Mouse (Mus musculus) heart, embryonic 14.5 days (tissue): ENCODE data around the gene Mipep. TPM values are rescaled to one million over a fixed set of nuclear protein-coding genes. Genes with fewer than 3 reads are reported as not detected.

Experiments used
- ATAC-seq: fragments of 200-750 bp; cut with Nextera tagmentation; 2 replicates; pipeline ENCODE4 v1.8.0; 2017; ENCODE audit warnings: low read depth, moderate TSS enrichment; ENCODE audit not compliant: insufficient number of reproducible peaks, insufficient read depth, low FRiP score
- H3K27ac ChIP-seq, 2 experiments: fragments of 200-500 bp in 1 of 2; fragments of 300-500 bp in 1 of 2; sonication (generic) in 1 of 2; replicated peaks in 1 of 2; 2 replicates each; pipeline ENCODE4 v1.5.1; 2012 to 2014; ENCODE audit warnings: low read depth in 2 of 2, low read length in 2 of 2, control low read depth in 1 of 2, mild to moderate bottlenecking in 1 of 2, mixed read lengths in 1 of 2; ENCODE audit not compliant: control insufficient read depth in 1 of 2, insufficient read depth in 1 of 2
- H3K27me3 ChIP-seq: fragments of 300-500 bp; sonication (generic); 2 replicates; pipeline ENCODE4 v1.6.1; 2014; ENCODE audit warnings: mild to moderate bottlenecking, low read length, control low read depth; ENCODE audit not compliant: control insufficient read depth, insufficient read depth
- H3K36me3 ChIP-seq: fragments of 300-500 bp; sonication (generic); 2 replicates; pipeline ENCODE4 v1.6.1; 2014; ENCODE audit warnings: mild to moderate bottlenecking, control low read depth, low read length, mixed read lengths; ENCODE audit not compliant: control insufficient read depth, insufficient read depth
- H3K4me1 ChIP-seq, 2 experiments: fragments of 200-500 bp in 1 of 2; fragments of 300-500 bp in 1 of 2; sonication (generic) in 1 of 2; 2 replicates each; pipeline ENCODE4 v1.6.1; 2012 to 2014; ENCODE audit warnings: low read length in 2 of 2, control low read depth in 1 of 2, mixed read lengths in 1 of 2; ENCODE audit not compliant: control insufficient read depth in 2 of 2, insufficient read depth in 2 of 2
- H3K4me2 ChIP-seq: fragments of 300-500 bp; sonication (generic); 2 replicates; pipeline ENCODE4 v1.6.1; 2014; ENCODE audit warnings: mild to moderate bottlenecking, low read length
- H3K4me3 ChIP-seq, 2 experiments: fragments of 200-500 bp in 1 of 2; fragments of 300-500 bp in 1 of 2; sonication (generic) in 1 of 2; 2 replicates each; pipeline ENCODE4 v1.5.1; 2012 to 2014; ENCODE audit warnings: low read length in 2 of 2, mild to moderate bottlenecking in 2 of 2, control low read depth in 1 of 2, low read depth in 1 of 2, moderate library complexity in 1 of 2; ENCODE audit not compliant: control insufficient read depth in 1 of 2, insufficient read depth in 1 of 2
- H3K9ac ChIP-seq: fragments of 300-500 bp; sonication (generic); 2 replicates; pipeline ENCODE4 v1.6.1; 2014; ENCODE audit warnings: mild to moderate bottlenecking, low read length
- H3K9me3 ChIP-seq: fragments of 300-500 bp; sonication (generic); 2 replicates; pipeline ENCODE4 v1.6.1; 2016; ENCODE audit warnings: low read length, control low read depth; ENCODE audit not compliant: control insufficient read depth
- WGBS: fragments of 180-500 bp; shearing (Covaris S2); extraction: QIAGEN DNeasy Blood & Tissue Kit; methylation state at CpG from one replicate; pipeline ENCODE4 v1.1.7; 2014; 5-methylcytosine and 5-hydroxymethylcytosine counted together
- polyA plus RNA-seq: library from polyadenylated mRNA; unstranded; fragments of >200 nt; fragmentation: Nextera tagmentation; extraction: Ambion mirVana; gene quantifications from 2 replicates; pipeline ENCODE4 v1.2.1, GENCODE M21; 2014

Gene Mipep
- polyA plus RNA-seq, 1 experiment from 2014 or later: 37.3 TPM

DNA sequence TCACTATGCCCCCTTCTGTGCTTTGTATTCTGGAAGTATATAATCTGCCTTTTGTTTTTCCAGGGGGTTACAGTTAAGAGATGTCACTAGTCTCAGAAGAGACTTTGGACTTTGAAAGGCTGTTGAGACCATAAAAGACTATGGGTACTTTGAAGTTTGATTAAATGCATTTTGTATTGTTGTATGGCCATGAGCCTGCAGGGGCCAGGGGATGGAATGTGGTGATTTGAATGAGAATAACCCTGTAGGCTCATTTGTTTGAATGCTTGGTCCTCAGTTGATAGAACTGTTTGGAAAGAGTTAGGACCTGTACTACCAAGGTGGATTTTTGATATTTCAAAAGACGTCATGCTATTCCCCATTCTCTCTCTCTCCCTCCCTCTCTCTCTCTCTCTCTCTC, 141.6 kb downstream of the Mipep start:
- Histone ChIP-seq H3K4me3 (no peak overlapping the region), H3K9ac (no peak overlapping the region), H3K27me3 (no peaks in the 10 kb centered on the region), H3K4me2 (no peak overlapping the region), H3K9me3 (no peaks in the 10 kb centered on the region), H3K4me1 (no peaks in the 10 kb centered on the region), H3K27ac (no peak overlapping the region), H3K36me3 (no peaks in the 10 kb centered on the region)
- no peak for ATAC-seq
- 85% methylated on average over 1 of the region's 1 CpGs for WGBS

GRCm38 (mm10) chr14:60935705-60936104, 151.3 kb downstream of the Mipep start:
- Histone ChIP-seq H3K4me1 (no peaks in the 10 kb centered on the region), H3K9ac (no peak overlapping the region), H3K36me3 (no peaks in the 10 kb centered on the region), H3K27me3 (no peaks in the 10 kb centered on the region), H3K9me3 (no peaks in the 10 kb centered on the region), H3K4me3 (no peak overlapping the region), H3K4me2 (no peak overlapping the region), H3K27ac (no peak overlapping the region)
- ATAC-seq: no peak
- 71% methylated on average over 5 of the region's 5 CpGs for WGBS

GRCm38 (mm10) chr14:60937481-60938039, 153.2 kb downstream of the Mipep start:
- H3K9ac ChIP-seq: no peak overlapping the region
- no peak for ATAC-seq
- no peaks in the 10 kb centered on the region for H3K27me3 ChIP-seq
- no peak overlapping the region for H3K4me2 ChIP-seq
- WGBS: 94% methylated on average over 4 of the region's 4 CpGs
- H3K27ac ChIP-seq: no peak overlapping the region
- H3K4me3 ChIP-seq: no peak overlapping the region
- H3K9me3 ChIP-seq: no peaks in the 10 kb centered on the region
- no peaks in the 10 kb centered on the region for H3K36me3 ChIP-seq
- H3K4me1 ChIP-seq: no peaks in the 10 kb centered on the region

Other genes with a start within 250 kb of the Mipep start
- 11.6 and 14.9 TPM in 2 replicates for gene Spata13, start 150.6 kb upstream of the Mipep start, polyA plus RNA-seq
- gene C1qtnf9, start 16.4 kb upstream of the Mipep start, polyA plus RNA-seq: 0.31 and 0.98 TPM in 2 replicates